Mouse (Mus musculus) limb, embryonic 14.5 days (tissue): ENCODE data around the gene Gmcl1. TPM values are rescaled to one million over a fixed set of nuclear protein-coding genes. Genes with fewer than 3 reads are reported as not detected.

Source experiments
- ATAC-seq: fragments of 200-750 bp; cut with Nextera tagmentation; 2 replicates; pipeline ENCODE4 v1.8.0; 2017; ENCODE audit warnings: low read depth, moderate number of reproducible peaks, moderate TSS enrichment; ENCODE audit not compliant: low FRiP score
- DNase-seq: peaks from one replicate; pipeline ENCODE4 v3.0.0-alpha.2; 2015; ENCODE audit warnings: low spot score
- H3K27ac ChIP-seq: fragments of 300-500 bp; sonication (generic); replicated peaks from 2 replicates; pipeline ENCODE4 v1.5.1; 2014; ENCODE audit warnings: low read depth, mild to moderate bottlenecking, low read length, moderate library complexity, mixed read lengths
- H3K27me3 ChIP-seq: fragments of 300-500 bp; sonication (generic); 2 replicates; pipeline ENCODE4 v1.6.1; 2014; ENCODE audit warnings: low read length, mixed read lengths; ENCODE audit not compliant: control insufficient read depth, insufficient read depth
- H3K36me3 ChIP-seq: fragments of 300-500 bp; sonication (generic); 2 replicates; pipeline ENCODE4 v1.6.1; 2014; ENCODE audit warnings: mild to moderate bottlenecking, low read length, moderate library complexity, mixed read lengths; ENCODE audit not compliant: control insufficient read depth, insufficient read depth
- H3K4me1 ChIP-seq: fragments of 300-500 bp; sonication (generic); 2 replicates; pipeline ENCODE4 v1.6.1; 2014; ENCODE audit warnings: antibody characterized with exemption, low read length, mixed read lengths; ENCODE audit not compliant: control insufficient read depth, insufficient read depth
- H3K4me2 ChIP-seq: fragments of 300-500 bp; sonication (generic); replicated peaks from 2 replicates; pipeline ENCODE4 v1.6.1; 2014; ENCODE audit warnings: low read depth, mild to moderate bottlenecking, low read length, moderate library complexity; ENCODE audit not compliant: severe bottlenecking
- H3K4me3 ChIP-seq: fragments of 300-500 bp; sonication (generic); replicated peaks from 2 replicates; pipeline ENCODE4 v1.5.1; 2014; ENCODE audit warnings: low read length
- H3K9ac ChIP-seq: fragments of 300-500 bp; sonication (generic); 2 replicates; pipeline ENCODE4 v1.6.1; 2014; ENCODE audit warnings: mild to moderate bottlenecking, low read depth, low read length, moderate library complexity; ENCODE audit not compliant: severe bottlenecking
- H3K9me3 ChIP-seq: fragments of 300-500 bp; sonication (generic); 2 replicates; pipeline ENCODE4 v1.6.1; 2016; ENCODE audit warnings: low read length; ENCODE audit not compliant: control insufficient read depth
- POLR2A ChIP-seq: fragments of 200-500 bp; IDR thresholded peaks from 2 replicates; pipeline ENCODE4 v1.8.0; 2012; ENCODE audit warnings: inconsistent platforms, mild to moderate bottlenecking, moderate library complexity, borderline replicate concordance; ENCODE audit not compliant: insufficient read depth, insufficient read length; ENCODE audit errors: extremely low read depth
- WGBS: fragments of 180-500 bp; shearing (Covaris S2); extraction: QIAGEN DNeasy Blood & Tissue Kit; methylation state at CpG from one replicate; pipeline ENCODE4 v1.1.7; 2014; 5-methylcytosine and 5-hydroxymethylcytosine counted together
- polyA plus RNA-seq, 2 experiments: library from polyadenylated mRNA; depleted of rRNA in 1 of 2; stranded (reverse) in 1 of 2; unstranded in 1 of 2; fragments of >200 nt; fragmentation: Nextera tagmentation in 1 of 2; extraction: Ambion mirVana in 1 of 2; gene quantifications; 2 replicates each; pipeline versions ENCODE4 v1.2.1 to v1.2.3; 2012 to 2014

Gmcl1 gene
- polyA plus RNA-seq, 2 experiments = 27.3 to 33.3 TPM

DNA sequence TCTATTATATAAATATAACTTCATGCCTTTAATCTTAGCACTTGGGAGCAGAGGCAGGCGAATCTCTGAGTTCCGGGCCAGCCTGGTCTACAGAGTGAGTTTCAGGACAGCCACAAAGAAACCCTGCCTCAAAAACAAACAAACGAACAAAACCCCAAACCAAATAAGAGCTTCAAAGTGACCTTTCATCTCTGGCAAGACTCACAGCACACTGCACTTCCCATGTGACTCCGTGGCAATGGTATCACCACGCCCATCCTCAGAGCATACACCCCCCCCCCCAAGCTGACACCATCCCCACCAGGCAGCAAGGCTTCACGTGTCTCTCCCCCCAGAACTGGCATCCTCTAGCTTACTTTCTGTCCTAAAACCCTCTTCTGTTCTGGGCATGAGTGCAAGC lies 35.3 kb downstream of the Gmcl1 start:
- Histone ChIP-seq H3K4me2 (no peak overlapping the region), H3K4me1 (no peaks in the 10 kb centered on the region), H3K4me3 (no peak overlapping the region), H3K27me3 (no peaks in the 10 kb centered on the region), H3K27ac (no peak overlapping the region), H3K9me3 (no peaks in the 10 kb centered on the region), H3K9ac (no peak overlapping the region), H3K36me3 (peaks cover 69% of the 10 kb centered on the region)
- no peak for TF ChIP-seq POLR2A
- WGBS = 80% methylated on average over 6 of the region's 6 CpGs
- ATAC-seq (no peak), DNase-seq (no peak)

- ATAC-seq (no peak), DNase-seq (no peak)
- no peaks in the 10 kb centered on the region for H3K4me1 ChIP-seq
- no peak overlapping the region for H3K27ac ChIP-seq
- no peaks in the 10 kb centered on the region for H3K9me3 ChIP-seq
- H3K9ac ChIP-seq = no peak overlapping the region
- peaks cover 59% of the 10 kb centered on the region for H3K36me3 ChIP-seq
- no peak for TF ChIP-seq POLR2A
- no peak overlapping the region for H3K4me3 ChIP-seq
- WGBS = 84% methylated on average over 10 of the region's 10 CpGs
- no peak overlapping the region for H3K4me2 ChIP-seq
- no peaks in the 10 kb centered on the region for H3K27me3 ChIP-seq
These were observed 37.0 kb downstream of the Gmcl1 start for GRCm38 (mm10) chr6:86696213-86696612.

- Histone ChIP-seq H3K4me1 (no peaks in the 10 kb centered on the region), H3K27me3 (no peaks in the 10 kb centered on the region), H3K9me3 (no peaks in the 10 kb centered on the region), H3K36me3 (peaks cover 57% of the 10 kb centered on the region), H3K4me2 (no peak overlapping the region), H3K4me3 (no peak overlapping the region), H3K27ac (no peak overlapping the region), H3K9ac (no peak overlapping the region)
- no peak for ATAC-seq
- no peak for TF ChIP-seq POLR2A
- no peak for DNase-seq
These were observed 38.7 kb downstream of the Gmcl1 start for GRCm38 (mm10) chr6:86694465-86694864.

DNA sequence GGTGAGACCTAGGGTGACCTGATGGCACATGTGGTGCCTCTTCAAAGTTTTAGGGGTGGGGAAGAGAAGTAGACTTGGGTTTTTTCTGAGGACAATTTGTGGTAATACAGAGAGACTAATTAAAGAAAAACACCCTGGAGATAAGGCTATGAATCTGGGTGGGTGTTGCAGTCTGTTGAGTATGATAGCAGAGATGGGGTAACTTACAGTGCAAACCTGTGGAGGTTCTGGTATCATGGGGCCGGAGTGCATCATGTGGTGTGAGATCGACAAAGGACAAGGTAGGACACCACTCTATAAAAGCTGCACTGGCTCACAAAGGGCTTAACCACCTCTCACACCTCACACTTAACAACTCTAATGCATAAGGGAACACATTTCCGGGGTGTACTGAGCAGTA lies 43.5 kb downstream of the Gmcl1 start:
- H3K9ac ChIP-seq = no peak overlapping the region
- no peak for DNase-seq
- WGBS = 92% methylated on average over 3 of the region's 3 CpGs
- no peak overlapping the region for H3K27ac ChIP-seq
- H3K4me3 ChIP-seq = no peak overlapping the region
- H3K36me3 ChIP-seq = peaks cover 23% of the 10 kb centered on the region
- no peaks in the 10 kb centered on the region for H3K27me3 ChIP-seq
- no peaks in the 10 kb centered on the region for H3K4me1 ChIP-seq
- H3K9me3 ChIP-seq = no peaks in the 10 kb centered on the region
- H3K4me2 ChIP-seq = no peak overlapping the region
- no peak for TF ChIP-seq POLR2A
- no peak for ATAC-seq

GRCm38 (mm10) chr6:86686971-86687370 lies 46.2 kb downstream of the Gmcl1 start:
- Histone ChIP-seq H3K36me3 (peaks cover 28% of the 10 kb centered on the region), H3K27ac (no peak overlapping the region), H3K9ac (no peak overlapping the region), H3K4me2 (no peak overlapping the region), H3K4me3 (no peak overlapping the region), H3K9me3 (no peaks in the 10 kb centered on the region), H3K4me1 (peaks cover 4% of the 10 kb centered on the region; the same call in 1 of the 2 replicates), H3K27me3 (no peaks in the 10 kb centered on the region)
- WGBS = 55% methylated on average over 1 of the region's 1 CpGs
- no peak for TF ChIP-seq POLR2A
- ATAC-seq (no peak), DNase-seq (no peak)

GRCm38 (mm10) chr6:86684655-86685011 lies 48.5 kb downstream of the Gmcl1 start:
- H3K4me2 ChIP-seq = peak overlapping the region; percentile 76
- peaks cover 31% of the 10 kb centered on the region for H3K36me3 ChIP-seq
- ATAC-seq (peak; percentile 32), DNase-seq (no peak)
- H3K9ac ChIP-seq = peak overlapping the region; percentile 82
- WGBS = 39% methylated on average over 12 of the region's 12 CpGs
- H3K9me3 ChIP-seq = no peaks in the 10 kb centered on the region
- H3K27ac ChIP-seq = peak overlapping the region; percentile 67
- H3K4me1 ChIP-seq = peaks cover 4% of the 10 kb centered on the region; the same call in 1 of the 2 replicates
- no peak for TF ChIP-seq POLR2A
- no peaks in the 10 kb centered on the region for H3K27me3 ChIP-seq
- peak overlapping the region; percentile 83 for H3K4me3 ChIP-seq
